Mouse (Mus musculus) ovary, postnatal 14 days (tissue): ENCODE results near the gene Zranb3.
"Not testable (repeated sequence)": the region's sequence is repeated elsewhere in the genome, so short reads cannot be mapped to it uniquely, and the experiment has no call there.

Experiments
- DNase-seq: peaks from one replicate; pipeline ENCODE4 v3.0.0; 2022; ENCODE audit warnings: low spot score

The Zranb3 gene

DNA sequence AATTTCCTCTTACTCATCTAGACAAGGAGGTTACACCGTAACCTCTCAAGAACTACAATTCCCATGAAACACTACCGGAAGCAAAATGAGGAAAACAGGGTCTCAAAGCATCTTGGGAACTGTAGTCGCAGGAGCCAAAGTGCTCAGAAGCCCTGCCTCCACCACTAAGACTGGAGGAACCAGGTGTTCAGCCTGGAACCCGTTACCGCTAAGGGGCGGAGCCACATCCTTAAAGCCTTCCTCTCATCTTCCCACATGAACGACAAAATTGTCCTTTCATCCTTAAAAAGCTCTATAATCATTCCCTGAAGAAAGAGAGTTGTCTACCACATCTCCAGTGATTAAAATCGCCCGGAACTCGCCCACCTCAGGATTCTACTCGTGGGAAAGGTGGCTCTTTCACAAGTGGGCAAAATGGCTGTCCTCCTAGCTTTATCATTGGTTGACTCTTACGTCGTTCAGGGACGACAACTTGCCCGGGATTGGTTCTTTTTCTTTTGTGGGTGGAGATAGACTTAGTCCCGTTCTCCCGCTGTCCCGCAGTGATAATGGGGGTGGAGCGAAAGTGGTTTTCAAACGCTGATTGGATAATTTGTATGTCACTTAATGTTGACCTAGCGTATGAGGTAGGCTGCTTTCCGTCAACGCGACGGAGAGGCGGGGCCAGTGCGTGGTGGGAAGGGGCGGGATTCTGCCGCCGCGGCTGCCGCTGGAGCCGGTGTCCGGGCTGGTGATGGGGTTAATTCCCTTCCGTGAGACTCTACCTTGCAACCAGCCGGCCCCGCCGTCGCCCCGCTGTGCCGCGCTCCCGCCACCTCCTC, at the start of gene Zranb3, which contains the start of gene R3hdm1:
Zranb3 (minus strand) TSS at position 407 of the 821 bp plus-strand sequence.
R3hdm1 (plus strand) TSS at position 661 of the 821 bp plus-strand sequence.
- peak; percentile 90 for DNase-seq

DNA sequence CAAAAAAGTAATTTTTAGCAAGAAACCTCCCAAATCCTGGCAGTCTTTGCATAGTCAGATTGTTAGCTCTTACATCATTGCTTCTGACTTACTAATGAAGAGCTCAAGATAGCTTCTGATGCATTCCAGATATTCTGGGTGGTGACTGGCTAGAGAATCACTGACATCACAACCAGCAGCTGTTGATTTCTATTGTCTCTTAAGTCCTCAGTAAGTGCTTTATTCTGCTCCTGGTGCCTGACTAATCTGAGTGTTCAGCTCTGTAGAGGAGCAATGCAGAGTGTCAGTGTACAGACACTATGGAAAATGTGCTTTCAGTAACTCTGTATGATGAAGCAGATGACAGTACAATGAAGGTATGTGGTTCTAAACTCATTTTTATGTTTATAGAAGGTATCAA, 38.9 kb upstream of the Zranb3 start:
- no peak for DNase-seq

DNA sequence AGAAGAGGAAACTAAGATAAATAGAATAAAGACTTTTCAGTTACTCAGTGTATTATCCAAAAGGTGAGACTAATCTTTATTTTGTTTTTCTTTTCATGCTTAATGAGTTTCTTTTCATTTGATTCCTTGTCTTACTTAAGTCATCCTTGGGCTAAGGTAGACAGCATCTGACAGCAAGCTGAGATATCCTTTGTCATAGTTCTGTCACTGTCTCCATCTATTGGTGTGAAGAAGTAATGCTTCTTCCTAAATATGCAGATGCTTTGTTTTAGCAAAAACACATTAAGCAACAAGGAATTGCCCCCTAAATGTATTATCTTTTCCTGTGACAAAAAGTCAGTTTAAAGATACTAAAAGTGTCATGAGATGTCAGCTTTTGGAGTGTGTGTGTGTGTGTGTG, 38.2 kb upstream of the Zranb3 start:
- DNase-seq: no peak

DNA sequence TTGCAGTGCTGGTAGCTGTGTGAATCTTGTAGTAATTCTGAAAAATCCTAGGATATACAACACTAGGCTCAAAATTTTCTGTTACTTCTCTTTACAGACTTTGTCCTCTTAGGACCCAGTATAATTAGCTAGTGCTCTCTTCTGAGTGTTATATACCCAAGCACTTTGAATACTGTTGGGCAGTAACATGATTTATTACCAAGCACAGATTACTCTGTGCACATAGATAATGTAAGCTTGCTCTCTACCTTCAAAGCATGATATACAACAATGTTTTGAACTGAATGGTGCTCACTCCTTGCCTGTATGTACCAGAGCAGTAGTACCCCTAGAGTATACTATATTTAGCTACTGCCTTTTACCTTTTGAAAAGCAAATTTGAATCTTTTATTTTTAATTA, 33.4 kb upstream of the Zranb3 start:
- not testable (repeated sequence) for DNase-seq

DNA sequence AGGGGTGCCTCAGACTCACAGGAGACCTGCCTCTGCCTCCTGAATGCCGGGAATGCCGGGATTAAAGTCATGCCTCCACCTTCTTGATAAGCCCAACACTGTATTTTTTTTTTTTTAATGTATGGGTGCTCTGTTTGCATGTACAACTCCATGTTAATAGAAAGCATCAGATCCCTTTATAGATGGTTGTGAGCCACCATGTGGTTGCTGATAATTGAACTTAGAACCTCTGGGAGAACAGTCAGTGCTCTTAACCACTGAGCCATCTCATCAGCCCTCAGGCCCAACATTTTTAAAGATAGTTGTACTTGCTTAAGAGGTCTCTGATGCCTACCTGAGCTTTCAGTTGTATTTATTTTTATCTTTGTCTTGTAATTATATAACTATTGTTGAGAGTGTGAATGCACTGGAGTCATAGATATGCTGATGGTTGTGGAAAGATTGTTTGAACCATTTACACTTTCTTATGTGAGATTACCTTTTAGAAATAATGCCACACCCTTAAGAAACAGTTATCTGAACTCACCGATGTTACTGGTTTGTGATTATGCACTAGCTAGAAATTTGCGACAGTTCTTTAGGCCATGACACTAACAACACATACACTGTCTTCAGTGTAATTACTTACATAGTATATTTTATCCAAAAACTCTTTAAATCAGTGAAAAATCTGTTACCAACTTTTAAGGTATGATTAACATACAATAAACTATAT, 18.2 kb upstream of the Zranb3 start:
- no peak for DNase-seq

DNA sequence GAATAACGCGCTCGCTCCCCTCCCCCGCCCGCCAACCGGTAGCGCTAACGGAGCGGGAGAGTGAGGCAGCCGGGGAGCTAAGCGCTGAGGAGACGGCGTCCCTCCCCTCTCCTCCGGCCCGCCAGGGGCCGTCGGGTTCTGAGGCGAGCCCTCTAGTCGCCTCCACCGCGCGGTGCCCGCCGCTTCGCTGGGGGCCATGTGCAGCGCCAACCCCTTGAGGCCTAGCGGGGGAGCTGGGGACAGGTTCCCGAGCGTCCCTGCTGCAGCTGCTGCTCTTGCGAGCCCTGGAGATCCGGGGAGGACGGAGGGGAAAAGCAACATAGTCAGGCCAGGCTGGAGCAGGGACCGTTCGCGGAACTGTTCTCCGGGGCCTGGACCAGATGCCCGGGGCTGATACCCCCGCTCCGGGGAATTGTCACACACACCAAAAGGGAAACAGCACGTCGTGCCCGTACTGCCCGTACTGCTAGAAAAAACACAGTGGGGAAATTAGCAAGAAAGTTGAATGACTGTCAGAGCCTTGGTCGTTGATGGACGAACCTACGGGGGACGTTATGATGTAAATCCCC, 757 bp upstream of the Zranb3 start:
- no peak for DNase-seq

DNA sequence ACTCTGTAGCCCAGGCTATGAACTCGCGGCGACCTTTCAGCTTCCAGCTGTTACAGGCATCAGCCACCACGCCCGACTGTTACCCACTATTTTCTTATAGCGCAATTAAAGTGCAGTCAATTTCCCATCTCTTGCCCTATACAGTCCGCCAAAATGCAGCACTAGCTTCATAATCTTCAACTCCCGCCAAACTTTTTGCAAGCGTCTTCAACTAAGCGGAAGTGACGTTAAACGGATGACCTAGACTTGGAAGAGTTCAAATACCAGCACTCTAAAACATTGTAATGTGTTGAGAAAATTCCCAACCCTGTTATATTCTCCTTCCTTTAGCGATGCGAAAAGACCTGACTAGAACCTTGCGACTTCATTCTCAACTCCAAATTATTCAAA, 601 bp downstream of the Zranb3 start:
- DNase-seq: peak; percentile 46

DNA sequence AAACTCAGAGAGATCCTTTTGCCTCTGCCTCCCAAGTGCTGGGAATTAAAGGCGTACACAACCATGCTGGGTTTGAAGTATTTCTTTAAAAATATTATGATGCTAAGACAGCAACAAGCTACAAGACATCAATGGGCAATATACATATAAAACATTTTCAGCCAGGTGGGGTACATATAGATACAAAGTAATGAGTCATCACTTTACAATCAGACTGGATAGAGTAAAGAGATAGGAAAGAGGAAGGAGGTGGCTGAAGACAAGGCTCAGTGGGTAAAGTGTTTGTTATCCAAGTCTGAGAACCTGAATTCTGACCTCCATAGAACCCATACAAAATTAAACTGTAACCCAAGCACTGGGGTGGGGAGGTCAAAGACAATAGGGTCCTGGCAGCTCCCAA, 4.5 kb downstream of the Zranb3 start:
- no peak for DNase-seq

DNA sequence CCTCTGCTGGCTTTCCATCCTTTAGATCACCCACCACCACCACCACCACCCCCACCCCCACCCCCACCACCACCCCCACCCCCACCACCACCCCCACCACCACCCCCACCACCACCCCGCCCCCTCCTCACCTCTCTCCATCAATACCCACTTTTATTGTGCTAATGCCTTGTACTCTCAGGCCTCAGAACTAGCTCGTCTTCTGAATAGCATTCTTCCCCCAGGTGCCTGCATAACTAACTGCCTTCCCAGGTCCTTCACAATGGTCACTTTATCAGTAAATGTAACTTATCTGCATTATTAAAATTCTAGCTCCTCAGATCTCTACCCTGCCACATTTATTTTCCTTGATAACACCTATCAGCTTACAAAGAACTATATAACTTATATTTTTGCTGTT, 8.2 kb downstream of the Zranb3 start:
- no peak for DNase-seq

DNA sequence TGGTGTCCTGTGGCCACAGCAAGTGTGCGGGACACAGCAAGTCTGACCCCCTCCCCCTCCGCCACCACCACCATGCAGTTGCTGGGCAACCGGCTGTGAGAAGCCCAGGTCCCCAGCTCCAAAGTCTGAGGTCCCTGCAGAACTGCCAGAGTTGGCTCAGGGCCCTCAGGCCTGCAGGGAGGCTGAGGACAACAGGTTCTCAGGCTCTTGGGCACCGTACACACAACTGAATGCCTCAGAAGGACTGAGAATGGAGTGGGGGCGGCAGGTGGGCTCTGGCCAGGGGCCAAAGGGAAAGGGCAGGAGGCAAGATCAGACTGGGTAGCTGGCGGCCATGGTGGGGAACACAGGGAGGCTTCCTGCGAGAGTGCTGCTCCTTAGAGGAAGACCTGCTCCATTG, 20.0 kb downstream of the Zranb3 start:
- no peak for DNase-seq

DNA sequence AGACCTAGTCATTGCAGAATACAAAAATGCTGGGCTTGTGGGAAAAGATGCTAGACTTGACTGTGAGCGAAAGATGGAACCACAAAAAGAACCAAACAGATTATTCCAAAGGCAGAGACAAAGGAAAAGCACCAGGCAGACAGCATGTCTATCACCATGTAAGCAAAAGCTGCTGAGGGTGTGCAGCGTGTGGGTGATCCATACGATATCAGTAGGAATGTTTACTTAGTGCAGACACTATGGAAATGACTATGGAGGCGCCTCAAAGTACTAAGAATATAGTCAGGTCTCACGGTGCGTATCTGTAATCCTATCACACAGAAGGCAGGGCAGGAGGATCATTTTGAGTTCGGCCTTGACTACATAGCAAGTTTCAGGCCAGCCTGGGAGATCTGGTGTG, 21.0 kb downstream of the Zranb3 start:
- DNase-seq: no peak

DNA sequence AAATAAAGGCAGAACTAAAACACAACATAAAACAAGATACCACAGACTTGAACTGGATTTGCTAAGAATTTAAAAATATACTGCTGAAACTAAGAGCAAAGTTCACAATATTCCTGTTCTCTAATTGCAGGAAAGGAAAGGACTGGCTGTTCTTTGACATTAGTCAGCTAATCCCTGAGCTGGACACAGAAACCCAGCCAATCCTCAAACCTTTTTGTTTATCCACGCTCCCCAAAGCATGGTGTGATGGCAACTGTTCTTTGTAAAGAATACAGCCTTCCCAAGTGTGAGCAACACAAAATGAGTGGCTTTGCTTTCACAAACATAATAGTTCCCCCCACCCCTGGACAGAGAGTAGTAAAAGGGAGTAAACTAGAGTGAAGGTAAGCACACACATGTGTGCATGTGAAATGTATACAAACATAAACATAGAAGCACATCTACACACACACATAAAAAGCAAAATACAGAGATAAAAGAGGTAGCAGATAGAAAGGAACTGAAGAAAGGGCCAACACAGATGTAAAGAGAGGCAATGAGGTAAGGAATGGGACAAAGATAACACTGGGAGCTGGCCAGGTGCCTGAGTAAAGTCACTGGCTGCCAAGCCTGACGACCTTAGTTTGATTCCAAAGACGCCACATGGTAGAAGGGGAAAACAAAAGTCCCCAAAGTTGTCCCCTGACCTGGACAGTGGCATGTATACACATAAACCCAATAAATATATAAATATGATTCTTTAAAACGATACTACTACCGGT, 21.7 kb downstream of the Zranb3 start:
- DNase-seq: no peak

DNA sequence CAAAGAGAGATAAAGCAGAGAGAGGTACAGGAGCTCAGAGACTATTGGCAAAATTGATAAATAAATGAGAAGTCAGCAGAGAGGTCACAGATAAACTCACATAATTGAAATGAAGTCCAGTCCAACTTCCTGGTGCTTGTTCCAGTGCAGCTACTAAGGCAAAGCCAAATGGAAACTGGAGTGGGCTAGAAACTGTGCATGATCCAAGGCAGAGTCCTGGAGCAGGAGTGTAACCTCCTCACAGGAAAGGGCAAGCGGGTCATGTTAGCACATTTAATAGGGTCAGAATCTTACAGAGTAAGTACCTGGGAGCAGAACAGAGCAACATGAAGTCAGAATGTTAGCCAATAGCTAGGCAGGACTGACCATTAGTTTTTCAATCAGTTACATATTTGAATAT, 24.2 kb downstream of the Zranb3 start:
- no peak for DNase-seq

DNA sequence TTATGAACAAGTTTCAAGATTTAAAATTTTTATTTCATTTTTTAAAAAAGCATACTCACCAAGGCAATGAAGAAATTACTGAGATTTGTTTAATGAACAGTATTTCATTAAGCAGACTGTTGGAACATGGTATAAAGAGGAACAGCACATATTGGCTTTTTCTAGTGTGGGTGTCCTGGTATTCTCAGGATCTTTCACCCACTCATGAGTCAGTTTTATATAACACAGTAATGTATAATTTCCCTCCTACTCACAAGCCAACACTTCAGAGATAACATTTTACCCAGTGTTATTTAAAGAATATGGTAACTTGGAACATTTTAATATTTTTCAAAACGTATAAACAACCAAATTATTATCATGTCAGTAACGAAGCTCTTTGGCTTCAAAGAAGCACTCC, 25.1 kb downstream of the Zranb3 start:
- DNase-seq: no peak

DNA sequence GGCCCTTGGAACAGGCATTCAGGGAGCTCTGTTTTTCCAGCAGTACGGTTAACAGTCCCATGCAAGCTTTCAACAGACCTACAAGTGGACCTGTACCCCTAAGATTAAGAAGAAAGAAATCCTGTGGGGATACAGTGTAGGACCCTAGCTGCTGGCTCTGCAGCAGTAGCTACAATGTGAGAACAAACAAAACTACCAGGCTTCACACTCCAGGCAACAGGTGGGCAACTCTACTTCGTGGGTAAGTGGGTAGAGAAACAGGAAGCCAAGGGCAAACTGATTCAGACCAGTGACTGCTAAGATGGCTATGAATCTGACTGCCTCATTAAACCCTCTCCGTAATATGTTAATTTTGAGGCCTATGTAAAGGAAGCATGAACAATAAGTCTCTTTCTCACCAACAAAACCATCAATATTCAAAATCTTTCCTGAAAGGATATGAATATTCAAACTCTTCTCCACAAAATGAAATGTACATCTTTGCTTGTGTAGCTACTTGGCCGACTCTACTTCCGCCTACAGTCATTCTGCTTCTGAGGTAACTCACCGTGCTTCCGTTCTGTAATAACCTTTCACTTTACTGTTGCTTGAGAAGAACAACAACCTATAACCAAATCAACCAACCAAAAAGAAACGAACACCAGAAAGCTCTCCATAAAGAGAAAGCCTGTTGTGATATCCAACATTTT, 25.9 kb downstream of the Zranb3 start:
- DNase-seq: no peak

DNA sequence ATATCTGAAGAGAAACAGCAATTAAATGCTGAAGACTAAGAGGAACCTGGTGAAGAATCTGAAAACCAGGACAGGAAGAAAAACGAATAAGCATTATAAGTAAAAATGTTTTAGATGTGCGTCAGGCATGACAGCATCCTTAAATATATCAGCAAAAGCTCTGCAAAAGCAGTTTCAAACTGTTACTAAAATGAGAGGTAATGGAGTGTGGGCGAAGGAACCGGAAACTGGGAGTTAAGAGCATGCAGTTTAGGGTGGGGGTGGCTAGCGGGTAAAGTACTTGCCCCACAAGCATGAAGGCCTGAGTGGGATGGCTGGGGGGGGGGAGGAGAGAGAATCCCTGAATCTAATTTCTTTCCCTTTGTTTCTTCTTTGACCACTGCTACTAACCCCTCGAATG, 29.8 kb downstream of the Zranb3 start:
- no peak for DNase-seq

DNA sequence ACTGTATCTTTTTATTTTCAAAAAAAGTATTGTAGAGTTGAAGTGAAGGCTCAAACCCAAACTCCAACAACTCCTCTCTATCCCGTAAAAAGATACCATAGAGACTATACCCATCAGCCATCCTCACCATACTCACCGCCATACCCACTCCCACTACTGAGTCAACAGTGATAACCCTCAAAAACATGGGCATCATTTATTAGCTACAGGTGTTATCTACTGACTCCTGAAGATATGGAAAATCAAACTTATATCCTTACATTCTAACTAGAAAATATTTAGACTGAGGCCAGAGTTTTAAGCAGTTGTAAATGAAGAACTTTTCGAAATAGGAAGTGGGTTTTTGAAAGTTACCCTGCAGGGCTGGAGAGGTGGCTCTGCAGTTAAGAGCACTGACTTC, 32.8 kb downstream of the Zranb3 start:
- DNase-seq: no peak

DNA sequence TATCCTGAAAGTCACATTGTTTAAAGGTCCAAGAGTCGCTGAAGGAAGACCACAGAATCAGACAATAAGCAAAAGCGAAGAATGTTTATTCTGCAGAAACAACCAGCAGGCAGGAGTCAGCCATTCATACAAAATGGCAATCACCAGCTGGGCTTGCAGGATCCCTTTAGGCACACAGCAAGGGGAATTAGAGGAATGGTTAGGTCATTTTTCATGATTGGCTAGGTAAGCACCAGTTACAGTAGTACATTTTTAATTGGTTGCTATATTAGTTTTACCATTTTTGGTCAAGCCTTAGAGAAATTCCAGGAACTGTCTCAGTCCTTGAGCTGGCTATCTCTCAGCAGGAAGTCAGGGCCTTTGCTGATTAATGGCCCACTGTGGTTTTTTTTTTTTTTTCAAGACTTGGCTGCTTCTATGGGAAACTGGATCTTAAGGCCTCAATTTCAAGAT, 33.9 kb downstream of the Zranb3 start:
- no peak for DNase-seq

DNA sequence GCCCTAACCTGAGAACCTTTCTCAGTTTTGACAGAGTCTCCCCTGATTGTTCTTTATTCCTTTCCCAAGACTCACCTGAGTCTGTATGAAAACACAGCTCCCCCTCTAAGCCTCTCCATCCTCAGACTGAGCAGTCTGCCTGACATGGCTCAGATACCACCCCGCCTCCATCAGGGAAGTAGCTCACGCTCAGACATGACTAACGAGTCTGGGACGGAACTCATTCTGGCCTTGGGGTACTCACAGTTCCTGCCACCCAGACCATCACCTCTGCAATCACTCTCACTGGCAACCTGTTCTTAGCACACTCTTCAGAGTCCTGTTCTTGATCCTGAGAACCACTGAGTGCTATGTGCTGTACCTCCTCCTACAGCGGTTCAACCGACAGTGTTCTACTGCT, 38.1 kb downstream of the Zranb3 start:
- no peak for DNase-seq

DNA sequence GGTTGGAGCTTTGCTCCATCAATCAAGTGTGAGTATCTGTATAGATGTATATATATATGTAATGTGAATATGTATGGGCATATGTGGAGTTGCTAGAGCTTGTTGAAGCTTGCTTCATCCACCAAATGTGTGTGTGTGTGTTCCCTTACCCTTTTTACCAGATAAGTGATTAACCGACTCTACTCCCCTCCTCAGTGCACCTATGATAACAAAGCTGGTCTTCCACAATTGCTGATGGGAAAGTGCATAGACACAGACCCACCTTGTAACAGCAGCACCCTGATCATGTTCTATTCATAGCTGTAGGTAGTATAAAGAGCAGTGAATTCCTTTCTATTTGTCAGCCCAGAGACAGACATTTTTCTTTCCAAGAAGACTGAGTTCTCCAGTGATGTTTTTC, 40.7 kb downstream of the Zranb3 start:
- no peak for DNase-seq

DNA sequence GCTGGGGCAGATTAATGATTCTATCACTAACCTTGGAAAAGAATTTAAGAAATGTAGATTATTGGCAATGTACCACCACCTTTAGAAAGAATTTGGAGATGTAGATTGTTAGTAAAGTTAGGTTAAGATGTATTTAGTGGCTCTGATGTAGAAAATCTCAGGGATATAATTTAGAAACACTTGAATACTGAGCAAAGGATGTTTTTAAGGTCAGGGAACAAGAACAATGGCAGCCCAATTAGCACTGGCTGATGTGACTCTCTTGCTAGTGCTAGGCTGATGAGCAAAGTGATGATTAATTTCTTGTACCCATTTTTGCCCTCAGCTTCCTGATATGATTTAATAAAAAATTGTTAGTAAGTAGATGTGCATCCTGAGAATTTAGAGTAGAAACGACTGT, 41.4 kb downstream of the Zranb3 start:
- DNase-seq: no peak
